Mouse (Mus musculus) thymus, adult 2 months (tissue): ENCODE data around the gene Scn1b.

Experiments
- CTCF ChIP-seq: fragments of 200-500 bp; IDR thresholded peaks from 2 replicates; pipeline ENCODE4 v1.5.1; 2012; ENCODE audit warnings: mild to moderate bottlenecking, control low read depth, low read length, moderate library complexity, borderline replicate concordance; ENCODE audit not compliant: control insufficient read depth, poor library complexity, insufficient read depth; ENCODE audit errors: extremely low read depth
- POLR2A ChIP-seq: fragments of 200-500 bp; IDR thresholded peaks from 2 replicates; pipeline ENCODE4 v1.6.1; 2012; ENCODE audit warnings: mild to moderate bottlenecking, low read length, control low read depth, moderate library complexity; ENCODE audit not compliant: control insufficient read depth, poor library complexity, insufficient read depth; ENCODE audit errors: extremely low read depth

GRCm38 (mm10) chr7:31079670-31080069, 47.1 kb downstream of the Scn1b start:
- TF ChIP-seq POLR2A: no peak
- TF ChIP-seq CTCF: no peak
